Mouse (Mus musculus) splenic B cell, adult 2 months (primary cell): ENCODE data around the gene Spats2l.

Source experiments
- DNase-seq: peaks from one replicate; pipeline ENCODE4 v3.0.0-alpha.2; 2011; ENCODE audit warnings: low read depth, low spot score
- H3K27me3 ChIP-seq: 2 replicates; pipeline ENCODE4 v1.6.1; 2012; ENCODE audit warnings: mild to moderate bottlenecking, low read length, moderate library complexity, mixed read lengths; ENCODE audit not compliant: control insufficient read depth, poor library complexity, insufficient read depth, severe bottlenecking
- H3K36me3 ChIP-seq: 2 replicates; pipeline ENCODE4 v1.6.1; 2012; ENCODE audit warnings: mild to moderate bottlenecking, low read length, moderate library complexity, mixed read lengths; ENCODE audit not compliant: control insufficient read depth, poor library complexity, insufficient read depth, severe bottlenecking

Spats2l gene

GRCm38 (mm10) chr1:57890259-57890902 lies 116.4 kb downstream of the Spats2l start:
- Histone ChIP-seq H3K27me3 (no peaks in the 10 kb centered on the region), H3K36me3 (no peaks in the 10 kb centered on the region)
- DNase-seq: no peak

GRCm38 (mm10) chr1:57890903-57891267 lies 116.9 kb downstream of the Spats2l start:
- DNase-seq: no peak
- H3K36me3 ChIP-seq: no peaks in the 10 kb centered on the region
- H3K27me3 ChIP-seq: no peaks in the 10 kb centered on the region

GRCm38 (mm10) chr1:57901494-57901893 lies 127.5 kb downstream of the Spats2l start:
- Histone ChIP-seq H3K27me3 (no peaks in the 10 kb centered on the region), H3K36me3 (no peaks in the 10 kb centered on the region)
- DNase-seq: no peak

GRCm38 (mm10) chr1:57903793-57904192 lies 129.8 kb downstream of the Spats2l start:
- H3K36me3 ChIP-seq: no peaks in the 10 kb centered on the region
- H3K27me3 ChIP-seq: no peaks in the 10 kb centered on the region
- no peak for DNase-seq

GRCm38 (mm10) chr1:57905912-57906311 lies 131.9 kb downstream of the Spats2l start:
- H3K36me3 ChIP-seq: no peaks in the 10 kb centered on the region
- no peak for DNase-seq
- no peaks in the 10 kb centered on the region for H3K27me3 ChIP-seq

- Histone ChIP-seq H3K36me3 (no peaks in the 10 kb centered on the region), H3K27me3 (no peaks in the 10 kb centered on the region)
- DNase-seq: no peak
Observed at GRCm38 (mm10) chr1:57906312-57906711, 132.3 kb downstream of the Spats2l start.

- no peaks in the 10 kb centered on the region for H3K27me3 ChIP-seq
- DNase-seq: no peak
Observed at GRCm38 (mm10) chr1:57911561-57911960, 137.6 kb downstream of the Spats2l start.

GRCm38 (mm10) chr1:57917342-57917741 lies 143.4 kb downstream of the Spats2l start:
- no peaks in the 10 kb centered on the region for H3K27me3 ChIP-seq
- DNase-seq: no peak

More at GRCm38 (mm10) chr1:57911561-57911960, 137.6 kb downstream of the Spats2l start:
- H3K36me3 ChIP-seq: no peaks in the 10 kb centered on the region

GRCm38 (mm10) chr1:57918567-57918966 lies 144.6 kb downstream of the Spats2l start:
- Histone ChIP-seq H3K27me3 (no peaks in the 10 kb centered on the region), H3K36me3 (no peaks in the 10 kb centered on the region)
- DNase-seq: no peak

More at GRCm38 (mm10) chr1:57917342-57917741, 143.4 kb downstream of the Spats2l start:
- H3K36me3 ChIP-seq: no peaks in the 10 kb centered on the region

GRCm38 (mm10) chr1:57934287-57934686 lies 160.3 kb downstream of the Spats2l start:
- H3K27me3 ChIP-seq: no peaks in the 10 kb centered on the region; the same call in 1 of the 2 replicates
- no peak for DNase-seq
- no peaks in the 10 kb centered on the region for H3K36me3 ChIP-seq

- no peaks in the 10 kb centered on the region; the same call in 1 of the 2 replicates for H3K27me3 ChIP-seq
- no peak for DNase-seq
Observed at GRCm38 (mm10) chr1:57940691-57941090, 166.7 kb downstream of the Spats2l start.

GRCm38 (mm10) chr1:57941095-57941494 lies 167.1 kb downstream of the Spats2l start:
- Histone ChIP-seq H3K36me3 (no peaks in the 10 kb centered on the region), H3K27me3 (no peaks in the 10 kb centered on the region; the same call in 1 of the 2 replicates)
- no peak for DNase-seq

More at GRCm38 (mm10) chr1:57940691-57941090, 166.7 kb downstream of the Spats2l start:
- H3K36me3 ChIP-seq: no peaks in the 10 kb centered on the region

- Histone ChIP-seq H3K36me3 (no peaks in the 10 kb centered on the region), H3K27me3 (no peaks in the 10 kb centered on the region)
- DNase-seq: no peak
Observed at GRCm38 (mm10) chr1:57941734-57942133, 167.8 kb downstream of the Spats2l start.

- no peaks in the 10 kb centered on the region for H3K27me3 ChIP-seq
- no peak for DNase-seq
- no peaks in the 10 kb centered on the region for H3K36me3 ChIP-seq
Observed at GRCm38 (mm10) chr1:57942215-57942614, 168.3 kb downstream of the Spats2l start.

GRCm38 (mm10) chr1:57947552-57948347 lies 173.8 kb downstream of the Spats2l start:
- Histone ChIP-seq H3K36me3 (no peaks in the 10 kb centered on the region), H3K27me3 (no peaks in the 10 kb centered on the region)
- no peak for DNase-seq
